Mouse (Mus musculus) right cerebral cortex, postnatal 25 days (tissue): ENCODE data around the gene Gm10912.
A peak's percentile ranks its signal among the peaks of the same experiment; 100 is the strongest.
"Not testable (repeated sequence)": the region's sequence is repeated elsewhere in the genome, so short reads cannot be mapped to it uniquely, and the experiment has no call there.

Experiments
- DNase-seq: peaks from one replicate; pipeline ENCODE4 v3.0.0; 2022

Gene Gm10912

DNA sequence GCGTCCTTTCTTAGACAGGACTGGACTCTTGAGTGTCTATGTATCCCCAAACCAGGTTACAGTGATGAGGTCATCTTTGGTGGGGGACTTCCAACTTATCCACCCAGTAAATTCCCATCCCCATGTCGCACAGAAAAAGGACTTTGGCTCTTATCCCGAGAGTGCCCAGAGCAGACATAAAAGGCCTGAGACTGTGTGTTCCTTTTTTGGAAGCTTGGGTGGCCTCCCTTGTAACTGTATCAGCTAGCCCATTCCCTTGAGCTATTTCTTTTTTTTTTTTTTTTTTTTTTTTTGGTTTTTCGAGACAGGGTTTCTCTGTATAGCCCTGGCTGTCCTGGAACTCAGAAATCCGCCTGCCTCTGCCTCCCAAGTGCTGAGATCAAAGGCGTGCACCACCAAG, at the start of gene Gm10912:
Gene Gm10912, plus strand, starts transcription at position 301 of the 400 bp plus-strand sequence.
- DNase-seq = not testable (repeated sequence)

GRCm38 (mm10) chr2:104023096-104023495, 42.5 kb upstream of the Gm10912 start:
- no peak for DNase-seq

- no peak for DNase-seq
Measured at GRCm38 (mm10) chr2:104024656-104025055, 41.0 kb upstream of the Gm10912 start.

GRCm38 (mm10) chr2:104027458-104028138, 38.0 kb upstream of the Gm10912 start, which contains the start of gene Fbxo3:
Fbxo3 (plus strand) TSS chr2:104027721.
- DNase-seq = peak; percentile 76

DNA sequence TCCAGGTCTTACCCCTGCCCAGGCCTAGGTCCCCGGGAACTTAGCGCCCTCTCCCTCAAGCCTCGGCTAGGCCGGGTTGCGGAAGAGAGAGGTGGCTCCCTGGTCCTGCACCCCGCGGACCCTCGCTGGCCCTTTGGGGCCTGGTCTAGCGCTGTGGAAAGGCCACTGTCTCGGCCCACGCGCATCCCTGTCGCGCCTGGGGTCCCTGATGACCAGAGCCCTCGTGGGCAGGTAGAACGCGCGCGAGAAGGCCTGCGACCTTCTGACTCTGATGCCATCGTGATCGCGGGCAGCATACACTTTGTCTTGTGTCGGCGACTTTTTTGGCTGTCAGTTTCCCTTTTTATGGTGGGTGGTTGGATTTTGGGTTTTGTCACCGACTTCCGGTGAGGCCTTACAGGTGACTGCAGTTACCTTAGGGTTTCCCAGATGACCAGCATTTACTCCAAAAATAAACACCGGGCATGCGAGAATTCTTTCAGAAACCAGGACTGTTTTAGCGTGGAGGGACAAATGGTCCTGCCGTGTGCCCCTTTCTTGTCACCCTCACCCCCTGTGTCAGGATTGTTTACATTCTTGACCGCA, 37.4 kb upstream of the Gm10912 start, which contains the start of gene 4931422A03Rik:
Gene 4931422A03Rik, minus strand, starts transcription at position 223 of the 585 bp plus-strand sequence.
- DNase-seq = peak; percentile 32

GRCm38 (mm10) chr2:104029074-104029473, 36.6 kb upstream of the Gm10912 start:
- DNase-seq = no peak

DNA sequence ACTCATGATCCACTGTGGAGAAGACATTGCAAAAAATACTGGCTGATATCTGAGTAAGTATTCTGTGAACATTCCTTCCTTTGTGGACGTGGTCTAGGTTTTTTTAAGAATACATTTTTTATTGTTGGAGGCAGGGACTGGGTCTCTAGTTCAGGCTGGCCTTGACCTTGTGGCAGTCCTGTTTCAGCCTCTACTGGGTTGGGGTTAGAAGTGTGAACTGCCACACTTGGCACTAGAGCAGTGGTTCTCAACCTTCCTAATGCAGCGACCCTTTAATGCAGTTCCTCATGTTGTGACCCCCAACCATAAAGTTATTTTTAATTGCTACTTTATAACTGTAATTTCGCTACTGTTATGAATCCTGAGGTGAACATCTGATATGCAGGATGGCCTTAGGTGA, 35.2 kb upstream of the Gm10912 start:
- DNase-seq = no peak

GRCm38 (mm10) chr2:104032056-104032455, 33.6 kb upstream of the Gm10912 start:
- DNase-seq = no peak

DNA sequence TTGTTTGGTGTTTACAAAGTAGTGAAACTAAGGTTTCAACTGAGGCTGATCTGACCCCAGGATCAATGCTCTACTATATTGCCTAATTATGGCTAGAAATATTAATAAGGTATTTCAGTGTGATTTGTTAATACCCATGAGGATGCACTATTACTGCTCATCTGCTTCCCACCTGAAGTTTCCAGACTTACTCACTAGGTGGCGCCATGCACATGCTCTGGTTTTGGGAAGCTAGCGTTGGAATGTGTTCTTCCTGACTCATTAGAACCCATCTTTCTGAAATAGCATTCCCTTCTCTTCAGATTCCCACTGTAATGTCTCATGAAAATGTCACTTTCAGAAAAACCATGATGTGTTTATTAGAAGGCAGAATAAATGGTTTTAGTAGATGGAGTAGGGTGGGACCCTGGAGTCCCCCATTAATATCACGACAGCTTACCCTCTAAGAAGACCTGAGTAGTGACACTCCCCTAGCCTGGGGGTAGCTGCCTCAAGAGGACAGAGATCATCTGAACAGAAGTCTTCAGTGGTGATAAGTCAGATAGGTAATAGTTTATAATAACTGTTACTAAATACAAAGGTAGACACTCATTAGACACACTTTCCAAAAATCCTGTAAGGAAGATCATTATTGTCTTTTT, 30.7 kb upstream of the Gm10912 start:
- peak; percentile 45 for DNase-seq

GRCm38 (mm10) chr2:104035595-104035994, 30.0 kb upstream of the Gm10912 start:
- DNase-seq = no peak

DNA sequence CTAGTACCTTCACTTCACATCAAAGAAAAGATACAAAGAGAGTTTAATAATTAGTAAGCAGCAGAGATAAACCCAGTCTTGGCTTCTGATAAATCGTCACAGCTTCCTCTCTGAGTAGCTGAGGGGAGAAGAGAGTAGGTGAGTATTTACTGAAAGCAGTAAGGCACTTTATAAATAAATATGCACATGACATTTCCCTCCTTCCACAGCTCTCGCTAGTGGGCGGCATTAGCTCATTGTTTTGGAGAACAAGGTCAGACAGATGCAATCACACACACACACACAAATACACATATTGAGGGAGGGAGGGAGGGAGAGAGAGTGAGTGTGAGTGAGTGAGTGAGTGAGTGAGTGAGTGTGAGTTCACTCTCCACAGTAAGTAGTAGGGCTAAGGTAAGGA, 29.3 kb upstream of the Gm10912 start:
- no peak for DNase-seq

DNA sequence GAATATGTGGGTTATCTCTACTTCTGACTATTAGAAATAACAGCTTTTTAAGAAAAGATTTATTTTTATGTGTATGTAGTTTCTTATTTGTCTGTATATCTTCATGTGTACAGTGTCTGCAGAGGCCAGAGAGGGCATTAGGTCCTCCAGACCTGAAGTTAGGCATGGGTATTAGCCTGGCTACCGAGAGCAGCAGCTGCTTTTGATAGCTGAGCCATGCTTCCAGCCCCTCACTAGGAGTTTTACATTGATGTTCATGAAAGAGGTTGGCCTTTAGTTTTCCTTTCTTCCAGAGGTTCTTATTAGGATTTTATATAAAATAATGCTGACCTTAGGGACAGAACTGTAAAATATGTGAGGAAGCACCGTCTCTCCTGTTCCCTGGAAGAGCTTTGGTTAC, 27.4 kb upstream of the Gm10912 start:
- DNase-seq = no peak

GRCm38 (mm10) chr2:104041632-104042031, 24.0 kb upstream of the Gm10912 start:
- DNase-seq = no peak

- DNase-seq = no peak
Measured at GRCm38 (mm10) chr2:104042766-104043165, 22.9 kb upstream of the Gm10912 start.

GRCm38 (mm10) chr2:104043624-104044478, 21.8 kb upstream of the Gm10912 start:
- DNase-seq = no peak

DNA sequence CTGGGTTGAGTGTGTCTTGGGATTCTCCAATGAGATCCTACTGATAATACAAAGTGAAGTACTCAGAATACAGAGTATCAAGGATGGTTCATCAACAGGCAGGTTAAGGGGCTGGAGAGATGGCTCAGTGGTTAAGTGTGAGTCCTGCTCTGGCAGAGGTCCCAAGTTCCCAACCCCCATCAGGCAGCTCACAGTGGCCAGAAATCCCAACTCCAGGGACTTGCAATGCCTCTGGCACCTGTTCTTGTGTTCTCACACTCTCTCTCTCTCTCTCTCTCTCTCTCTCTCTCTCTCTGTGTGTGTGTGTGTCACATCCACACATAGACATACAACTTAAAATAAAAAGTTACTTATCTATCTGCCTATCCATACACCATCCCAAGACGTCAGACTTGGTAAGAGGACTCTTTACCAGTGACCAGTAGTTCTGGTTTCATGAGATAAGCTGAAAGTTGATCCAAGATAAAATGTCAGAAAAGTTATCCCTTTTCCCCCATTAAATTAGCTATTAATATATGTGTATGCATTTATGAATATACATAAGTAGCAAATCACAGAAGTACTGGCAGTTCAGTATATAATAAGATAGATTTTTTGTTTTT, 21.0 kb upstream of the Gm10912 start:
- DNase-seq = no peak

- no peak for DNase-seq
Measured at GRCm38 (mm10) chr2:104058381-104058780, 7.2 kb upstream of the Gm10912 start.

DNA sequence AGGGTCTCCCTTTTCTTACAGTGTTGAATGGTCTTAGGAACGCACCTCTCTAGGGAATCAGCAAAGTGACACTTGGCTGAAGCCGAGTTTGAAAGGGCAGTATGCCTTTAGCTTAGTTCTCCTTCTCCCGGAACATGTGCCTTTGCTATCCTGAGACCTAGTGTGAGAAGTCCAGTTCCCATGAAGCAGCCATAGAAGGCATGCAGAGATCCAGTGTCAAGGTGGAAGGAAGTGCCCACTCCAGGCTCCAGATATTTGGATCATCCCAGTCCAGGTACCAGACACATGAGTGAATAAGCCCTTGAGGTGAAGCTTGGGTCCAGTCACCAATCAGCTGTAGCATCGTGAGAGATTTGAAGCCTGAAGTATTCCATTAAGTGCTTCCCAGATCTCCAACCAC, 6.7 kb upstream of the Gm10912 start:
- no peak for DNase-seq

- no peak for DNase-seq
Measured at GRCm38 (mm10) chr2:104059786-104060185, 5.8 kb upstream of the Gm10912 start.

- no peak for DNase-seq
Measured at GRCm38 (mm10) chr2:104060996-104061395, 4.6 kb upstream of the Gm10912 start.

- no peak for DNase-seq
Measured at GRCm38 (mm10) chr2:104062665-104063064, 3.0 kb upstream of the Gm10912 start.

DNA sequence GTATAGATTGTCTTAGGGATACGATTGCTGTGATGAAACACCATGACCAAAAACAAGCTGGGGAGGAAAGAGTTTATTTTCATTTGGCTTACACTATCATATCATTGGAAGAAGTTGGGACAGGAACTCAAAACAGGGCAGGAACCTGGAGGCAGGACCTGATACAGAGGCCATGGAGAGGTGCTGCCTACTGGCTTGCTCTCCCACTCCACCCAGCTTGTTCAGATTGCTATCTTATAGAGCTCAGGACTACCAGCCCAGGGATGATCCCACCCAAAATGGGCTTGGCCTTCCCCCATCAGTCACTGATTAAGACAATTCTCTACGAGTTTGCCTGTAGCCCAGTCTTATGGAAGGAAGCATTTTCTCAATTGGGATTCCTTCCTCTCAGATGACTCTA, 1.5 kb upstream of the Gm10912 start:
- no peak for DNase-seq

- DNase-seq = not testable (repeated sequence)
Measured at GRCm38 (mm10) chr2:104068450-104068849, 2.8 kb downstream of the Gm10912 start, which contains the start of gene Gm10799. Gm10799 (minus strand) TSS chr2:104068550.
